Mouse (Mus musculus): Measurements from ENCODE around the gene Gsta4.
A peak's percentile ranks its signal among the peaks of the same experiment; 100 is the strongest.
"Not testable (repeated sequence)": the region's sequence is repeated elsewhere in the genome, so short reads cannot be mapped to it uniquely, and the experiment has no call there.

The Gsta4 gene

GRCm38 (mm10) chr9:78182474-78182873 lies at the start of gene Gsta4:
Gene Gsta4 (plus strand): TSS chr9:78182774.
- DNase-seq (ENCODE audit: low read depth): not testable (repeated sequence)

GRCm38 (mm10) chr9:78135658-78136057 lies 46.9 kb upstream of the Gsta4 start:
- DNase-seq (ENCODE audit: low read depth): no peak

GRCm38 (mm10) chr9:78138044-78138676 lies 44.4 kb upstream of the Gsta4 start:
- DNase-seq (ENCODE audit: low read depth): no peak

GRCm38 (mm10) chr9:78139463-78139862 lies 43.1 kb upstream of the Gsta4 start:
- no peak for DNase-seq (ENCODE audit: low read depth)

GRCm38 (mm10) chr9:78146099-78146498 lies 36.5 kb upstream of the Gsta4 start:
- no peak for DNase-seq (ENCODE audit: low read depth)

GRCm38 (mm10) chr9:78146627-78147026 lies 35.9 kb upstream of the Gsta4 start:
- DNase-seq (ENCODE audit: low read depth): no peak

- DNase-seq (ENCODE audit: low read depth): no peak
Observed at GRCm38 (mm10) chr9:78148149-78148548, 34.4 kb upstream of the Gsta4 start.

GRCm38 (mm10) chr9:78149770-78150169 lies 32.8 kb upstream of the Gsta4 start:
- peak; percentile 58 for DNase-seq (ENCODE audit: low read depth)

- no peak for DNase-seq (ENCODE audit: low read depth)
Observed at GRCm38 (mm10) chr9:78154211-78154977, 28.2 kb upstream of the Gsta4 start.

- DNase-seq (ENCODE audit: low read depth): no peak
Observed at GRCm38 (mm10) chr9:78157221-78157620, 25.4 kb upstream of the Gsta4 start.

- DNase-seq (ENCODE audit: low read depth): no peak
Observed at GRCm38 (mm10) chr9:78163291-78163690, 19.3 kb upstream of the Gsta4 start.

GRCm38 (mm10) chr9:78164741-78165140 lies 17.8 kb upstream of the Gsta4 start:
- DNase-seq (ENCODE audit: low read depth): no peak

GRCm38 (mm10) chr9:78165454-78165853 lies 17.1 kb upstream of the Gsta4 start:
- no peak for DNase-seq (ENCODE audit: low read depth)

GRCm38 (mm10) chr9:78166694-78167452 lies 15.7 kb upstream of the Gsta4 start:
- DNase-seq (ENCODE audit: low read depth): no peak

- DNase-seq (ENCODE audit: low read depth): no peak
Observed at GRCm38 (mm10) chr9:78167453-78167969, 15.1 kb upstream of the Gsta4 start.

GRCm38 (mm10) chr9:78168864-78169263 lies 13.7 kb upstream of the Gsta4 start:
- DNase-seq (ENCODE audit: low read depth): peak; percentile 15

- no peak for DNase-seq (ENCODE audit: low read depth)
Observed at GRCm38 (mm10) chr9:78174016-78174415, 8.6 kb upstream of the Gsta4 start.

- DNase-seq (ENCODE audit: low read depth): peak; percentile 32
Observed at GRCm38 (mm10) chr9:78174925-78175276, 7.7 kb upstream of the Gsta4 start.

GRCm38 (mm10) chr9:78175277-78176200 lies 7.0 kb upstream of the Gsta4 start:
- peak; percentile 98 for DNase-seq (ENCODE audit: low read depth)

GRCm38 (mm10) chr9:78176201-78176727 lies 6.3 kb upstream of the Gsta4 start:
- DNase-seq (ENCODE audit: low read depth): peak; percentile 87

GRCm38 (mm10) chr9:78176831-78177230 lies 5.7 kb upstream of the Gsta4 start:
- DNase-seq (ENCODE audit: low read depth): peak; percentile 80
